Mouse (Mus musculus) intestine, postnatal 0 days (tissue): ENCODE measurements around the gene Ccl6. TPM values are rescaled to one million over a fixed set of nuclear protein-coding genes. Genes with fewer than 3 reads are reported as not detected.

Experiments
- ATAC-seq: fragments of 200-750 bp; cut with Nextera tagmentation; 2 replicates; pipeline ENCODE4 v1.8.0; 2017; ENCODE audit warnings: mild to moderate bottlenecking, moderate TSS enrichment, moderate library complexity
- H3K27ac ChIP-seq: fragments of 300-500 bp; sonication (generic); 2 replicates; pipeline ENCODE4 v1.5.1; 2014; ENCODE audit warnings: mild to moderate bottlenecking, low read depth, low read length, moderate library complexity
- H3K27me3 ChIP-seq: fragments of 300-500 bp; sonication (generic); replicated peaks from 2 replicates; pipeline ENCODE4 v1.6.1; 2014; ENCODE audit warnings: low read length, mixed read lengths; ENCODE audit not compliant: control insufficient read depth, insufficient read depth
- H3K36me3 ChIP-seq: fragments of 300-500 bp; sonication (generic); 2 replicates; pipeline ENCODE4 v1.6.1; 2014; ENCODE audit warnings: mild to moderate bottlenecking, moderate library complexity; ENCODE audit not compliant: control insufficient read depth, insufficient read depth
- H3K4me1 ChIP-seq: fragments of 300-500 bp; sonication (generic); replicated peaks from 2 replicates; pipeline ENCODE4 v1.6.1; 2014; ENCODE audit warnings: antibody characterized with exemption, low read length, mixed read lengths; ENCODE audit not compliant: control insufficient read depth, insufficient read depth
- H3K4me2 ChIP-seq: fragments of 300-500 bp; sonication (generic); replicated peaks from 2 replicates; pipeline ENCODE4 v1.6.1; 2014; ENCODE audit warnings: low read depth, mild to moderate bottlenecking, moderate library complexity
- H3K4me3 ChIP-seq: fragments of 300-500 bp; sonication (generic); 2 replicates; pipeline ENCODE4 v1.5.1; 2014; ENCODE audit warnings: low read depth, low read length
- H3K9ac ChIP-seq: fragments of 300-500 bp; sonication (generic); 2 replicates; pipeline ENCODE4 v1.6.1; 2014; ENCODE audit warnings: mild to moderate bottlenecking, low read depth, low read length
- H3K9me3 ChIP-seq: fragments of 300-500 bp; sonication (generic); 2 replicates; pipeline ENCODE4 v1.6.1; 2016; ENCODE audit warnings: mixed run types; ENCODE audit not compliant: control insufficient read depth
- CTCF ChIP-seq: sonication (generic); IDR thresholded peaks from 2 replicates; pipeline ENCODE4 v1.5.1; 2016; ENCODE audit warnings: low read depth, mild to moderate bottlenecking, control low read depth, antibody characterized with exemption, moderate library complexity
- WGBS: fragments of 180-500 bp; shearing (Covaris S2); extraction: QIAGEN DNeasy Blood & Tissue Kit; methylation state at CpG from one replicate; pipeline ENCODE4 v1.1.7; 2014; 5-methylcytosine and 5-hydroxymethylcytosine counted together
- polyA plus RNA-seq: library from polyadenylated mRNA; unstranded; fragments of >200 nt; fragmentation: Nextera tagmentation; extraction: Ambion mirVana; gene quantifications from 2 replicates; pipeline ENCODE4 v1.2.1, GENCODE M21; 2015

The Ccl6 gene
- polyA plus RNA-seq, 1 experiment from 2014 or later: 100 TPM

GRCm38 (mm10) chr11:83568786-83569185, 24.1 kb downstream of the Ccl6 start:
- no peak overlapping the region for H3K27ac ChIP-seq
- no peak overlapping the region for H3K4me3 ChIP-seq
- no peaks in the 10 kb centered on the region for H3K36me3 ChIP-seq
- WGBS: 93% methylated on average over 3 of the region's 3 CpGs
- H3K27me3 ChIP-seq: no peaks in the 10 kb centered on the region
- H3K4me1 ChIP-seq: no peaks in the 10 kb centered on the region
- no peak for TF ChIP-seq CTCF
- H3K9me3 ChIP-seq: no peaks in the 10 kb centered on the region
- ATAC-seq: no peak
- H3K9ac ChIP-seq: no peak overlapping the region
- H3K4me2 ChIP-seq: no peak overlapping the region

- Histone ChIP-seq H3K9ac (no peak overlapping the region), H3K27ac (no peak overlapping the region), H3K9me3 (no peaks in the 10 kb centered on the region), H3K4me3 (no peak overlapping the region), H3K27me3 (no peaks in the 10 kb centered on the region), H3K4me2 (no peak overlapping the region), H3K36me3 (no peaks in the 10 kb centered on the region), H3K4me1 (no peaks in the 10 kb centered on the region)
- 93% methylated on average over 9 of the region's 9 CpGs for WGBS
- ATAC-seq: no peak
- TF ChIP-seq CTCF: no peak
These were observed 24.8 kb downstream of the Ccl6 start for GRCm38 (mm10) chr11:83568061-83568460.

GRCm38 (mm10) chr11:83567311-83567710, 25.6 kb downstream of the Ccl6 start:
- Histone ChIP-seq H3K36me3 (no peaks in the 10 kb centered on the region), H3K9ac (no peak overlapping the region), H3K4me1 (no peaks in the 10 kb centered on the region), H3K4me2 (no peak overlapping the region), H3K27me3 (no peaks in the 10 kb centered on the region), H3K27ac (no peak overlapping the region), H3K4me3 (no peak overlapping the region), H3K9me3 (no peaks in the 10 kb centered on the region)
- TF ChIP-seq CTCF: no peak
- ATAC-seq: no peak
- 76% methylated on average over 7 of the region's 7 CpGs for WGBS

GRCm38 (mm10) chr11:83566617-83567016, 26.3 kb downstream of the Ccl6 start:
- H3K4me2 ChIP-seq: no peak overlapping the region
- no peak for TF ChIP-seq CTCF
- H3K27me3 ChIP-seq: no peaks in the 10 kb centered on the region
- no peak for ATAC-seq
- no peaks in the 10 kb centered on the region for H3K4me1 ChIP-seq
- H3K4me3 ChIP-seq: no peak overlapping the region
- H3K9ac ChIP-seq: no peak overlapping the region
- H3K36me3 ChIP-seq: no peaks in the 10 kb centered on the region
- no peak overlapping the region for H3K27ac ChIP-seq
- H3K9me3 ChIP-seq: no peaks in the 10 kb centered on the region

- Histone ChIP-seq H3K4me3 (no peak overlapping the region), H3K27ac (no peak overlapping the region), H3K36me3 (no peaks in the 10 kb centered on the region), H3K4me2 (no peak overlapping the region), H3K9ac (no peak overlapping the region), H3K4me1 (no peaks in the 10 kb centered on the region), H3K9me3 (no peaks in the 10 kb centered on the region), H3K27me3 (no peaks in the 10 kb centered on the region)
- ATAC-seq: no peak
- TF ChIP-seq CTCF: no peak
- WGBS: 54% methylated on average over 2 of the region's 2 CpGs
These were observed 29.1 kb downstream of the Ccl6 start for GRCm38 (mm10) chr11:83563754-83564153.

- 42% methylated on average over 6 of the region's 6 CpGs for WGBS
- no peak overlapping the region for H3K27ac ChIP-seq
- H3K4me2 ChIP-seq: no peak overlapping the region
- no peaks in the 10 kb centered on the region for H3K27me3 ChIP-seq
- ATAC-seq: no peak
- H3K4me1 ChIP-seq: no peaks in the 10 kb centered on the region
- TF ChIP-seq CTCF: no peak
- H3K36me3 ChIP-seq: no peaks in the 10 kb centered on the region
- no peak overlapping the region for H3K9ac ChIP-seq
- no peaks in the 10 kb centered on the region for H3K9me3 ChIP-seq
- no peak overlapping the region for H3K4me3 ChIP-seq
These were observed 30.5 kb downstream of the Ccl6 start for GRCm38 (mm10) chr11:83562311-83562887.

- Histone ChIP-seq H3K4me2 (no peak overlapping the region), H3K27ac (no peak overlapping the region), H3K27me3 (no peaks in the 10 kb centered on the region), H3K9ac (no peak overlapping the region), H3K36me3 (no peaks in the 10 kb centered on the region), H3K4me1 (no peaks in the 10 kb centered on the region), H3K4me3 (no peak overlapping the region), H3K9me3 (no peaks in the 10 kb centered on the region)
- WGBS: 85% methylated on average over 6 of the region's 6 CpGs
- TF ChIP-seq CTCF: no peak
- ATAC-seq: no peak
These were observed 32.5 kb downstream of the Ccl6 start for GRCm38 (mm10) chr11:83560405-83560804.
